Mouse (Mus musculus) mature B cell (primary cell): Measurements from ENCODE around the gene Recql5.

Experiments used
- in situ Hi-C: fragments of 300-500 bp; cut with MboI; formaldehyde crosslinking; loops from 2 replicates; pipeline ENCODE4 v1.14.3; 2019

Gene Recql5

GRCm38 (mm10) chr11:115901338-115902161 is 31.7 kb downstream of the Recql5 start:
- in situ Hi-C loops: no loop called here

- in situ Hi-C loops: no loop called here
Observed at GRCm38 (mm10) chr11:115900561-115901337, 32.5 kb downstream of the Recql5 start.

- in situ Hi-C loops: no loop called here
Observed at GRCm38 (mm10) chr11:115899486-115900266, 33.6 kb downstream of the Recql5 start, which contains the start of gene Smim5. Smim5 (plus strand) TSS chr11:115899966.

GRCm38 (mm10) chr11:115898886-115899285 is 34.4 kb downstream of the Recql5 start:
- in situ Hi-C loops: no loop called here

- in situ Hi-C loops: no loop called here
Observed at GRCm38 (mm10) chr11:115898446-115898845, 34.8 kb downstream of the Recql5 start.

GRCm38 (mm10) chr11:115894755-115895520 is 38.3 kb downstream of the Recql5 start:
- in situ Hi-C loops: no loop called here

GRCm38 (mm10) chr11:115893071-115893470 is 40.2 kb downstream of the Recql5 start:
- in situ Hi-C loops: no loop called here

- in situ Hi-C loops: no loop called here
Observed at GRCm38 (mm10) chr11:115892213-115892612, 41.1 kb downstream of the Recql5 start.

GRCm38 (mm10) chr11:115889159-115889558 is 44.1 kb downstream of the Recql5 start:
- in situ Hi-C loops: no loop called here

- in situ Hi-C loops: no loop called here
Observed at GRCm38 (mm10) chr11:115888020-115888419, 45.3 kb downstream of the Recql5 start.

- in situ Hi-C loops: no loop called here
Observed at GRCm38 (mm10) chr11:115886446-115886845, 46.8 kb downstream of the Recql5 start.

GRCm38 (mm10) chr11:115885281-115885680 is 48.0 kb downstream of the Recql5 start:
- in situ Hi-C loops: no loop called here

GRCm38 (mm10) chr11:115884361-115884760 is 48.9 kb downstream of the Recql5 start:
- in situ Hi-C loops: no loop called here

GRCm38 (mm10) chr11:115883251-115883650 is 50.0 kb downstream of the Recql5 start:
- in situ Hi-C loops: no loop called here

- in situ Hi-C loops: no loop called here
Observed at GRCm38 (mm10) chr11:115881002-115881401, 52.3 kb downstream of the Recql5 start.

- in situ Hi-C loops: no loop called here
Observed at GRCm38 (mm10) chr11:115878071-115878470, 55.2 kb downstream of the Recql5 start.

GRCm38 (mm10) chr11:115877174-115877755 is 56.0 kb downstream of the Recql5 start:
- in situ Hi-C loops: no loop called here

- in situ Hi-C loops: no loop called here
Observed at GRCm38 (mm10) chr11:115876438-115876837, 56.8 kb downstream of the Recql5 start.

- in situ Hi-C loops: no loop called here
Observed at GRCm38 (mm10) chr11:115875935-115876334, 57.3 kb downstream of the Recql5 start.

GRCm38 (mm10) chr11:115872437-115872836 is 60.8 kb downstream of the Recql5 start:
- in situ Hi-C loops: no loop called here

- in situ Hi-C loops: no loop called here
Observed at GRCm38 (mm10) chr11:115869393-115869792, 63.9 kb downstream of the Recql5 start.
